Mouse (Mus musculus) embryonic fibroblast, embryonic 13.5 days (primary cell): Measurements from ENCODE around the gene Gm21762.
"Not testable (repeated sequence)": the region's sequence is repeated elsewhere in the genome, so short reads cannot be mapped to it uniquely, and the experiment has no call there.

Experiments used
- CTCF ChIP-seq: IDR thresholded peaks from 2 replicates; pipeline ENCODE4 v1.5.1; 2011; ENCODE audit warnings: mild to moderate bottlenecking, control low read depth, low read length, moderate library complexity, borderline replicate concordance; ENCODE audit not compliant: insufficient read depth
- POLR2A ChIP-seq: IDR thresholded peaks from 2 replicates; pipeline ENCODE4 v1.6.1; 2011; ENCODE audit warnings: low read depth, mild to moderate bottlenecking, control low read depth, low read length, moderate library complexity

- TF ChIP-seq CTCF, POLR2A: not testable (repeated sequence)
Measured at GRCm38 (mm10) chr13:120220922-120221321, 5.2 kb upstream of the Gm21762 start.
